Mouse (Mus musculus): ENCODE data around the gene Nup85.

The Nup85 gene

DNA sequence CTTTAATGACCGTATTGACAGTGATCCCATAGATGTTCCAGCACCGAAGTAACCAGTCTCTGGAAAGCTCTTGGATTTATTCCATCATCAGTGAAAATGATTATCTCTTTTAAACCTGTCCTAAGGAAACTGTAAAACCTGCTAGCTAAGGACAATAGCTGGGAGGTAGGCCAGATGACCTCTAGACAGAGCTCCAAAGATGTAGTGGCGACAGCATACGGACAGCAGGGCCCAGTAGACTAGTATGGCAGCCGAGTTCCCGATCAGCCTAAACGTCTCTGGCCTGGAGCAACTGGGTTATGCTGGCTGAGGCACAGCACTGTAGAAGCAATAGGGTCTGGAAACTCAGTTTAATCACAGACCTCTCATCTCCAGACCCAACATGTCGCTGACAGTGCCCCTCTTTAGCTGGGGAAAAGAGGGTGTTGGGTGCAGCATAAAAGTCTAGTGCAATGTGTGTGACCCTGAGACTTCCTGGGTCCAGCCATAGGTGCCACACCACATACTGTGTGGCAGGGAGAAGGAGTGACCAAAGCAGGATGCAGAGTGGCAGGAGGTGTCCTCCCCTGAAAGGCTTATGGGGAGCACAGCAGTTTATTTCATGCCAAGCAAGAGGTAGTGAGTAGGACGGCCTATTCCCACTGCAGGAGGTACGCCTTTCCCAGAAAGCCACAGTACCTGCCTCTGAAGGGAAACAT lies 20.3 kb downstream of the Nup85 start:
- DNase-seq (ENCODE audit: low spot score) = no peak

DNA sequence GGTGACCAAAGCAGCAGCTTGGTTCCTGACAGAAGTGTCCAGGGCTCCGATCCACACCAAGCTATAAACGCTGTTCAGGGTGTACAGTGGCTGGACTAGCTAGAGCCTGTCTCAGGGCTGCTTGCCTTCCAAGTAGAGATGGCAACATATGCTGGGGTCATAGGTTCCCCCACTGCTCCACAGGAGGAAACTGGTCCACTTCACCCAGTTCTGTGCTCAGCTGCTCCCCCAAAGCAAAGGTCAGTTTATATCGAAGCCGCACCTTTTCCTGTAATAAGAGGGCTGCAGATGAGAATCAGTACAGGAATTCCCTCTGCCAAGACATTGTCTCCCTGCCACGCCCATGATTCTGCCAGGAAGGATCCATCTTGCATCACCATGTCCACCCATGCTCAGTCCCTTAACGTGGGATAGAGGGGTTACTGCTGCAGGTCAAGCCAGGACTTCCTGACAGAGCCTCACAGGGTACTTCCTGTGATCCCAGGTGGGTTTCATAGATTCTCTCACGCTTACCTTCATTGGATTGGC lies 21.4 kb downstream of the Nup85 start:
- DNase-seq (ENCODE audit: low spot score) = no peak

DNA sequence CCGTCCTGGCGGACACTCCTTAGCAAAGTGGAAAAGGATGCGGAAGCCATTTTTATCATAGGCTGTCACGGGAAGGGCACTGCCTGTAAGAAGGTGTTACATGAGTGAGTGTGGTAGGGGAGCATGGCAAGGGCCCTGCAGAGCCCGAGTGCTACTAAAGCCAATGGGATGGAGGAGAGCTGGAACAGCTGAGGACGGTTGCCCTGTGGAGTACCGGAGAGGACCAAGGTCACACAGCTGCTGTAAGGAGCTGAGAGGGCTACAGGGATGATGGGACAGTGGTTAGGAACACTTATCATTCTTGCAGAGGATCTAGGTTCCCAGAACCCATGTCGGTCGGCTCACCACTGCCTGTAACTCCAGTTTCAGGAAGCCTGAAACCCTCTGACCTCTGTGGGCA lies 22.2 kb downstream of the Nup85 start:
- DNase-seq (ENCODE audit: low spot score) = no peak

DNA sequence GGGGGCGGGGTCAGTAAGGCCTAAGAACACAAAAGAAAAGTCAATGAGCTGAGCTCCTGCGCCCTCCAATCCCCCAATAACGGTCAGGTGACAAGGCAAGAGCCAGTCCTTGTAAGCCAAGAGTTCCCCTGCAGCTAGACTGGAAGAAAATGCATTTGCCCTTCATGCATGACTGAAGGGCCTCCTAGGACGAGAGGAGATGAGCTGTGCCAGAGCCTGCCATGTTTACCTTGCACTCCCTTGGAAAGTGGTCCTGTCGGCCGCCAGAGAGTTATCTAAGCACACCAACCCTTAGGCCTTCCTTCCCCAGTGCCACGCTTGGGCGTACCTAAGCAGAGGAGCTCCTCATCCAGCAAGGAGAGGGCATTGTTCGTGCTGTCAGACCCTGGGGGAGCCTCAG lies 23.8 kb downstream of the Nup85 start:
- no peak for DNase-seq (ENCODE audit: low spot score)

DNA sequence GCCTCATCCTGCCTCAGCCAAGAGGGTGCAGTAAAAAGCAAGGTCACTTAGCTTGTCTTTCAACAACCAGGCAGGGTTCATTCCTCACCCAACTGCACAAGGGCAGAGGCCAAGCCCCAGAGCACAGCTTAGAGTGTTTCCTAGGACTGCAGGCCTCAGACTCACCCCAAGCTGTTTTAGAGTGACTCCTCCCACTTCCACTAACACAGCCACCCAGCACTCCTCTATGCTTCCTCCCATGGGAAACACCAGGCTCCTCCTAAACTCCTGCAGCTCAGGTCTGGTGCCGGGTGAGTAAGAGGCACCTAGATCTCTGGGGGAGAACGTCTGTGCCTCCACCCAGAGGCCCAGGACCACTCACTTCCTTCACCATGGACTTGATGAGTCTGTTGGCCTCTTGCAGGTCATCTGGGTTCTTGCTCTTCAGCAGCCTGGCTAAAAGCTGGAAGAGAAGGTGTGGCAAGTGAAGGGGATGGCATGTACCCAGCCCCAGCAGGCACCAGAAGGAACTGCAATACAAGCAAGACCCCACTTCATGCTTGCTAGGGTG lies 26.4 kb downstream of the Nup85 start:
- DNase-seq (ENCODE audit: low spot score) = no peak

DNA sequence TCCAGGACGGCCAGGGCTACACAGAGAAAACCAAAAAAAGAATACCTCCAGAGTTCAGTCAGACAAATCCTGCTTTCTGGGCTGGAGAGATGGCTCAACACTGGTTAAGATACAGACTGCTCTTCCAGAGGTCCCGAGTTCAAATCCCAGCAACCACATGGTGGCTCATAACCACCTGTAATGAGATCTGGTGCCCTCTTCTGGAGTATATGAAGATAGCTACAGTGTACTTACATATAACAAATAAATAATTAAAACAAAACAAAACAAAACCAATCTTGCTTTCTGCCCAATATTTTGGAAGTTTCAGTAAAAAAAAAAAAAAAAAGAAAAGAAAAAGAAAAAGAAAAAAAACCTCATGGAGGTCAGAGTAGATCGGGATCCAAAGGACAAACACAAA lies 31.0 kb downstream of the Nup85 start:
- DNase-seq (ENCODE audit: low spot score) = no peak

DNA sequence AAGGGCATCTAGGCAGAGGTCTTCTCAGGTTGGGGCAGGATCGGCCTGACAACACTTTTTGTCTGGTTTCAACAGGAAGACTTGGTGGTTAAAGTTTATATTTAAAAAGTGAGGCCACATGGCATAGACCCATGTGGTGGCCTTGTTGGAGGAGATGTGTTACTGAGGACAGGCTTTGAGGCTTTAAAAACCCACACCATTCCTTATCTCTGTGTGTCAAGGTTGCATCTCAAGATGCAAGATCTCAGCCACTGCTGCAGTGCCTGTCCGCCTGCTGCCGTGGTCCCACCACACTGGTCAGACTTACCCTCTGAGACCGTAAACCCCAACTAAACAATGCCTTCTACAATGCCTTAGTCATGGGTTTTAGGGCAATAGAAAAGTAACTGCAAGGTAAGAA lies 34.1 kb downstream of the Nup85 start:
- no peak for DNase-seq (ENCODE audit: low spot score)

DNA sequence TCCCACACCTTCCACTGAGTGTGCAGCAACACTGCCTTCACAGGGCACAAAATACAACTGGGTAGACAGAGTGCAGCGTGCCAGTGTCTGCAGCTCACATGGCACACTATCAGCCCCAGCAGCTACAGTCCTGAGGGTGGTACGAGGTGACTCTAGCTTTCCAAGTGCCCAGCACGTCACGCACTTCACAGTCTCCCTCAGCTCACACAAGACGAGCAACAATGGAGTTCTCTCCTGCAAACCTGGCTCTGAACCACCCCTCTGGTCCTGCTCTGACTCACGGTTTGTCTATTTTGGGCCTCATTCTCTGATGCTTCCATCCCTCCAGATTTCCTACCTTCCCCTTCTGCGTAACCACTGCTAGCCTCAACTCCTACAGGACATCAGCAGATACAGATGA lies 35.5 kb downstream of the Nup85 start:
- no peak for DNase-seq (ENCODE audit: low spot score)

DNA sequence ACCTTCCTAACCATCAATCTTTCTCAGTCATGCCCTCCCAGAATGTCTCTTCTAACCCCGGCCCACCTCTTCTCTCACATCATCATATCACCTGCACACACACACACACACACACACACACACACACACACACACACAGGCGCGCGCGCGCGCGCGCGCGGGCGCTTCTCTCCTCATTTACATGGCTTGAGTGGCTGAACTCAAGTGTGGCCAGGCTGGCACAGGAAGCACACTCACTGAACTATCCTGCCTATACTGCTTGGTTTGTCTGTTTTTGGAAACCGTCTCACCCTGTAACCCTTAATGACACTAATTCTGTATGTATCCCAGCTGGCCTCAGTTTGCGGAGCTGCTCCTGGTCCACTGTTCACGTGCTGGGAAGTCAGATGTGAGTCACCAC lies 36.5 kb downstream of the Nup85 start:
- DNase-seq (ENCODE audit: low spot score) = no peak

DNA sequence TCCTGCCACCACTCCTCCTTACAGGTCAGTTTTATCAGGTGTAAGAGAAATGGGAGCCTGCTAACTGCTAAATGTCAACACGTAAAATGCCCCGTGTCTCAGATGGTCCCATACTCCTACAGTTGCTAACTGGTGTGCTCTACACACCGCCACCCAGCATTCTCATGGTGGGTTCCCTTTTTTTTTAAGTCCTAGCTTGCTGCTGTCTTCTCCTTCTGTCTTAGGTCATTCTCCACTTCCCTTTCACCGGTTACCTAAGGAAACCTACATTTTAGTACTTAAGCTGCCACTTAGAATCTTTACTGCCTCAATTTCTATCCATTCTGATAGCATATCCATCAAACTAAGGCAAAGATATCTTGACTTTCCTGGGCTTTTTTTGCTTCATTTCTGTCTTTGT lies 36.9 kb downstream of the Nup85 start:
- no peak for DNase-seq (ENCODE audit: low spot score)

DNA sequence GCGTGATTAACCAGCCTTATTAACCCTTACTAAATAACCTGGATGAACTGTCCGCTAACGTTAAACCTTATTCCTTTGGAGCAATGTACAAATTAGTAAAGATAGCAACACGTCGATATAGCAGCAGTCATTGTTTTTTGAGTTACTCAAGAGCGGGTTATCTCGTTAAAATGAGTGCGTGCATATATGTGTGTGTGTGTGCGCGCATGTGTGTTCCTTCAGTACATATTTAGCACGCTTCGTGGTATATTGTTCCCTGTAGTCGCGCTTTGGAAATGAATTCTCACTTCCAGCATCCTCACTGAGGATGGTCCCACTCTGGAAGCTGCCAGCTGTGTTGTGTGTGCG lies 38.9 kb downstream of the Nup85 start:
- DNase-seq (ENCODE audit: low spot score) = no peak

DNA sequence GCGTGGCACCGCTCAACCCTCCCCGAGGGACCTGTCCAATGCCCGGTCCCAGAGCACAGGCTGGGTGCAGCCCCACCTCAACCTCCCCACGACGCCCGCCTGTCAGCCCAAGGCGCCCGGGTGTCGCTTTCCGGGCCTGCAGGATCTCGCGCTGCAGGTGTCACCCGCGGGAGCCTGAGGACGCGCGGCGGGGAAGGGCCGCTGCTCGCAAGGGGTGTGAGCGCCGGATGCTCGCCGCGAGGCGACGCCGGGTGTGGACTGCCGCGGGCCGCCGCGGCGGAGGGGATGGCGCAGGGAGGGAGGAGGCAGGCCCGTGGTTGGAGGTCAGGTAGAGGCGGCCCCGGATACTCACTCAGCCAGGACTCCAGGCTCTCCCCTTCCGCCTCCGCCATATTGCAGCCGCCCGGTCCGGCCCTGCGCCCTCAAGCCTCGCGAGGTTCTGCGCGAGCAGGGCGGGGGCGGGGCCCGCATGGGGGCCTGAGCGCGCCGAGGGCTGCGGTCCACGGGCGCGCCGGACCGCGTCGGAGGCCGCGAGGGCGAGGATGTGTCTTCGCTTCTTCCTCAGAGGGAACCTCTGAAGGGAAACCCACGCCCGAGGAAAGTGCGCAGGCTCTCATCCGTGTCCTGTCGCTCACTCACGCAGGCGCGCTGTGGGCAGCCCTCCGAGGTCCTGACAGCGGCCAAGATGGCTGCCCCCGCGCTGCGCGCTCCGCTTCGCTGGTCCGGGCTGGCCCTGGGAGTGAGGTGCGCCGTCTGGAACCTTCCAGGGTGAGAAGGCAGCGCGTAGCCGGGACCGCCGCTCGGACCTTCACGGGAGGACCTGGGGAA lies 39.5 kb downstream of the Nup85 start, which contains the start of the genes Mrps7 and Gga3:
Gene Mrps7, plus strand, starts transcription at position 450 of the 828 bp plus-strand sequence.
Gene Gga3, minus strand, starts transcription at position 576 of the 828 bp plus-strand sequence.
- peak; percentile 54 for DNase-seq (ENCODE audit: low spot score)

DNA sequence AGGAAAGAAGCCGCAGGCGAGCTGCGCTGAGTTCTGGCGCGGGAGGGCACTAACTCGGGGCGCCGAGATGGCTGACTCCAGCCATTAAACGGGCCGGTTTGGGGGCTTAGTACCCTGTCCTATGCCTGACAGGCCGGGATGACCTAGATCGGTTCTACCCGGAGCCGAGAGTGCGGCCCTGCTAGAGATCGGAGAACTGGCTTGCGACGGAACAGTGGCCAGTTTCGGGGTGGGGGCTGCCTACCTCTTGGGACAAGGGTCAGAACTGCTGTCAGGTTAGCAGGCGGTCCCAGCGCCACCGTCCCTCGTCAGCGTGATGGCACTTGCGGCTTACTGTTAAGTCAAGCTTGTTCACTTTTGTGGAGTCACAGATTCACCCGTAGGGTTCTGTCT lies 40.1 kb downstream of the Nup85 start:
- no peak for DNase-seq (ENCODE audit: low spot score)

DNA sequence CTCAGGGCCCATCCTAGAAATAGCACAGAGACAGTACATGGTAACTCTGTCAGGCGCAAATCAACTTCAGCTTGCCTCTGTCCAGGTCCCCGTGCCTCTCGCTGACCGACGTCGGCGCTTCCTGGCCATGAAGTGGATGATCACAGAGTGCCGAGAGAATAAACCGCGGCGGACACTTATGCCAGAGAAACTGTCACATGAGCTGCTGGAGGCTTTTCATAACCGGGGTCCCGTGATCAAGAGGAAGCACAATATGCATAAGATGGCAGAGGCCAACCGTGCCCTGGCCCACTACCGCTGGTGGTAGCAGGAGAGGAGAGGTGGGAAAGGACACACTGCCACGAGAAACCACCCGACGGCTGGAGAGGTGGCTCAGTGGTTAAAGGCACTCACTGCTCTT lies 42.5 kb downstream of the Nup85 start:
- no peak for DNase-seq (ENCODE audit: low spot score)

DNA sequence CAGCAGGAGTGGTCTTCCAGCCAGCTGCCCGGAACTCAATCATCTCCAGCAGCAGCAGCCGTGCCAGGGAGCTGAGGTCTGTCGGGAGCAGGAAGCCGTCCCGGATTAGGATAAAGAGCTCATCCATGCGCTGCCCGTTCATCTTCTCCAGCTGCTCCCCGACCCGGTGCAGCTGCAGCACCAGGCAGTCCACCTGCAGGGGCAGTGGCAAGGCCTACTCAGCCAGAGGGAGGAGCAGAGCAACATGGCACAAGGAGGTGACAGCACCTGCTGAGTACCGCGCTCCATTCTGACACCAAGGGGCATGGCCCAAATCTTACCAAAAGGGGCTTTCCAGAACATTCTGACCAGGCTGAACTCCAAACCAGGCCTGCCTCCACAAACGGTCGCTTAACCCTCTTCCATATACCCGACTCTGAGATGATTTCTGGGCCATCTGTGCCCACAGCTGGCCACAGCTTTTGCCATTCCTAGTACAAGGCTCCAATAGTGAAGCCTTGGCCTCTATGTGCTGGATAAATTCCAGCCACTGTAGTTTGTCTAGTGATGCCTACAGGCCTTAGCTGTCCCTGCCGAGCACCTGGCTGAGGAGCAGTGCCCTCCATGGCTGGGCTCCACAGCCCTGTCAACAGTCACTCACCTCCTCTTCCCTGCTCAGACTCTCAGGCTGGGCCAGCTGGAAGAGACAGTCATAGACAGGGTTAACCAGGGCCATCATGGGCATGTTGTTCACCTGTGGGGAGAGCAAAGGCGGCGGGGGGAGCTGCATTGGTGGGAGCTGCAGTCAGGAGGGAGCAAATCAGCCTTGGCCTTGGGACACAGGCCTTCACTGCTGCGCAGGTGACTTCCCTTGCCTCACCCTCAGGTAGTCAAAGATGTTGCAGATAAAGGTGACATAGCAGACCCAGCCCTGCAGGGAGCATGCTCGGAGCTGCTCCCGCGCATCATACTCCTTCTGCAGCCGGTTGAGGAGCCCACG lies 44.5 kb downstream of the Nup85 start:
- DNase-seq (ENCODE audit: low spot score) = no peak

DNA sequence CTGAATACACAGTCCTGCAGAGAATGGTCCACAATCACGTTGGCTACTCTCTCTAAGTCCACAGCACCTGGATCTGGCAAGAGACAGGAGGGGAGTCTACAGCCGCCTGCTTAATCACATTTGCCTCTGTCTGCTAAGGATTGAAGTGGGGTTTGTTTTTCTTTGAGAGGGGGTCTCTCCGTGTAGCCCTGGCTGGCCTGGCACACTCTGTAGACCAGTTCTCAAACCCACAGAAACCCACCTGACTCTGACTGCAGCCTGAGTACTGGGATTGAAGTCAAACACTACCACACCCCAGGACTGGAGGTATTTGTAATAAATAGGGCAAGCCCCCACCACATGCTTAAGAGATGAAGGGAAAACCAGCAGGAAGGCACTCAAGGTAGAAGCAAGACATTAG lies 45.3 kb downstream of the Nup85 start:
- DNase-seq (ENCODE audit: low spot score) = no peak

DNA sequence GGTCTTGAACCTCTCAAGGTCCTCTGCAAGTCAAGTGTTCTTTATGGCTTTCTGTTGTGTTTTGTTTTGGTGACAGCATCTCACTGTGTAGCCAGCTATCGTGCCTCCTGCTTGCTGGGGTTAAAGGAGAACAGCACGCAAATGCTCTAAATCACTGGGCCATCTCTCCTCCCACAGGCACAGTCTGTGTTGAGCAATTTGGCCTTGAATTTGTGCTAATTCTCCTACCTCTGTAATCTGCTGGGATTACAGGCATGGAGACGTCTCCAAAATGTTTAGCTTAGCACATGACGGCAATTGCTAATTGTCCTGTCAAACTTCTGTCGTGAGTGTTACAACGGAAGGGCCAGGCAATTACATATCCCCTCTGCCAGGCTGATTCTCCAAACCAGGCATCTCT lies 46.9 kb downstream of the Nup85 start:
- DNase-seq (ENCODE audit: low spot score) = no peak

DNA sequence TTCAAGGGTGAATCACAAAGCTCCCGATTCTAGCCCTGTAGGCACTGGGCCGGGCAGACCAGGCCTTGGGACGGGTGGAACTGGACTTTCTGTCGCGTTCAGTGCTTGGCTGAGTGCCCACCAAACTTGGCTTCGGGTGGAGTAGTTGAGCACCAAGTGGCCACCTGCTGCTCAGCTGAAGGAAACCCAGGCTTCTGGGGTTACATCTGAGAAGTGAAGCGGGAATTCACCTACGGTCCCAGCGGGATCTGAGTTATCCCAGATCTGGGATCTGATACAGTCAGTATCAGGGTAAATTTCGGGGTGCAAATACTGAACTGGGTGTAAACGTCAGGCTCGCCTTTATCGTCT lies 47.8 kb downstream of the Nup85 start:
- DNase-seq (ENCODE audit: low spot score) = no peak

DNA sequence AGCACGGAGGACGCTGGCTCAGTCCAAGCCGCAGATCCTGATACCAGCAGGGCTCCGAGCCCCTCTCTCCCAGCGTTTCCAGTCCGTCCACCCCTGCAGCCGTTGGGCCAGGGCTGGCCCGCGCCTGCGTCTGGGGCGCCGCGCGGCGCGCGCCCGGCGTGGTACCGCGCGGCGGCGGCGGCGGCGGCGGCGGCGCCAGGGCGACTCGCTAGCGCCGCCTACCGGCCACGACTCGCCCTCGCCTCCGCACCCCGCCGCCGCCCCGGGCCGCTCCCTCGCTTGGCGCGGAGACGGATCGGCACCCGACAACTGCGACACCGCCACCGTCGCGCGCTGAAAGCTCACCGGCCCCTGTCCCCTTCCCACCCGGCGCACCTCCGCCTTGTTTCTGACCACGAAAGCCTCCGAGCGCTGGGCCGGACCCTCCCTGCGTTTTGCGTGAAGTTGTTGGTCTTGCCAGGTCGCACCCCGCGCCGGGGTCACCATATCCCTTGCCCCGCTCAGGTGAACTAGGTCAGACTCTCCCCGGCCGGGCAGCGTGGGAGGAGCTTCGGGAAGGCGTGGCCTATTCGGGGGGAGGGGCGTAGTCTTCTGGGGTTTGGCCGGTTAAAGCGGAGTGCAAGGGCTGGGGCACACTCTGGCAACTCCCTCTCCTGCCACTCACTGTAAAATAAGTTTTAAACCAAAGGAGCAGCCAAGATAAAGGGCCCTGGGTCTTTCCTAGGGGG lies 48.3 kb downstream of the Nup85 start, which contains the start of gene Mif4gd:
Gene Mif4gd, minus strand, starts transcription at position 560 of the 728 bp plus-strand sequence.
- DNase-seq (ENCODE audit: low spot score) = peak; percentile 48

DNA sequence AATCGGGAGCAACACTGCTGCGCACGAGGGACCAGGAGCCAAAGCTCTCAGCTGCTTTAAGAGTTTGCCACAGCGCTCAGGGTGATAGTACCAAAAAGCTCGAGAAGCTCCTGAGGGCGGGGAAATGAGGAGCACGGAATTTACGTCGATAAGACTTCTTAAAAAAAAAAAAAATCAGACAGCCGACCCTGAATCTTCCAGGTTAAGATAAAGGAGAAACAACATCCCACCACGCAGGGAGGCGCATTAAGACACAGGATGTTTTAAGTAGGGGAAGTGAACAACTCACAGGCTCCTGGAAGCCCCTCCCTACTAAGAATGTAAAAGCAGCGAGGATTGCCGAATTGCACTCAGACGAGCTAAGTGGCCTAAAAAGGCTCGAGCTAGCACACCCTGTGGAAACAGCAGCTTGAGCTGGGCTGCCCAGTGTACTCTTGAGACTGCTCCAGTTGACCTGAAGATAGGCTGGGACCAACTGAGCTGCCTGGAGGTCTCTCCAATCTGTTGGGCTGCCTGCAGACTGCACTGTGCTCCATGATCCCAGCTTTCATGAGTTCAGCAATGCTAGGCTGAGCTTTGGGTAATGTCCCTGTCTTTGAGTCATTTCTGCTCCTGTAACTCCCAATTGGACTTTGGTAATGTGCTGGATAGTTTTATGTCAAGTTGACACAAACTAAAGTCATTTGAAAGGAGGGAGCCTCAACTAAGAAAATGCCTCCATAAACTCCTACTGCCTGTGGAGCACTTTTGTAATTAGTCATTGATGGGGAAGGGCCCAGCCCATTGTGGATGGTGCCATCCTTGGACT lies 49.1 kb downstream of the Nup85 start:
- no peak for DNase-seq (ENCODE audit: low spot score)

Data from layer of hippocampus, adult 9-10 months (tissue).